In the genomic region with DNA sequence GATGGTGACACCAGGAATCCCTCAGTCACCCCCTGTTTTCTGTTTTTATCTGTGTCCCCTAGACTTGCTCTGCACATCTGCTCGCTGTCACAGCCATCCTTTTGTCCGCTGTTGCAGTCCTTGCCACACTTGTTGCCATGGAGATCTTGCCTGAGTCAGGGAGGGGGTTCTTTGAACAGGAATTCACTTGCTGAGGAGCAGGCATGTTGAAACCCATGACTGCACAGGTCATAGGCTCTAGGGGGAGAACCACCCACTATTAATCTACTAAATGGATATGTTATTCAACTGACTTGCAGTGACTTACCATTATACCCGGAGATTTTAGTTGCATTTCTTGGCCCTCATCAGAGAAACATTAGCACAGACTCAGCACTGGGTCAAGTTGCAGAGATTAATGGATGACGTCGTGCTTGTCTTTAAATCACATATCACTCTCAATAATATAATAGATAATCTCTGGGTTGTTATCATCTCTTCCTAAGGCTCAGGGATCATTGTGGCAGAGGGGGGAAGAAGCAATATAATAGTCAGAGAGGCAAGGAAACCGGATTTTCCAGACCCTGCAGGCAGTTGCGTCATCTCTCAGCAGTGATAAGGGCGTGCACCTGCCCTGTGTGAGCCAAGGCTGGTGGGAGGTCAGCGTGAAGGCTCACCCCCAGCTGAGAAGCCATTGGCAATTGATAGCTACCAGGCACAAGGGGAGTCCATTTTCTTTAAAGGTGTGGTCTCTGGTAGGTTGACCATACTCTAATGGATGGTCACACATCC, we compare ENCODE assay signal across 12 mouse cellular contexts.
DNase-seq lines count a peak whose midpoint lies in the region; ATAC-seq and TF ChIP-seq lines count a peak whose summit lies in the region.
"Had no signal": no experiment of that assay in that cellular context is flagged by ENCODE, and none has a peak within 500 bp of the region (broad histone marks: within the 10 kb centered on the region; RNA-seq: fewer than 3 reads in every experiment).

No protein-coding gene starts in this region.

- H3K9me3 ChIP-seq in lung, embryonic 16.5 days (ENCODE audit: control insufficient read depth, low read length), result no peaks in the 10 kb centered on the region
- no peaks in the 10 kb centered on the region for H3K9me3 ChIP-seq in forebrain, postnatal 0 days (ENCODE audit: low read length)
- no peaks in the 10 kb centered on the region for H3K9me3 ChIP-seq in intestine, postnatal 0 days (ENCODE audit: control insufficient read depth)
- no peaks in the 10 kb centered on the region for H3K9me3 ChIP-seq in stomach, embryonic 15.5 days
- H3K9me3 ChIP-seq in heart, embryonic 10.5 days, result no peaks in the 10 kb centered on the region

- H3K36me3 ChIP-seq in lung, embryonic 16.5 days (ENCODE audit: control insufficient read depth, insufficient read depth, low read length), result no peaks in the 10 kb centered on the region
- no peaks in the 10 kb centered on the region for H3K36me3 ChIP-seq in forebrain, postnatal 0 days (ENCODE audit: insufficient read depth)
- no peaks in the 10 kb centered on the region for H3K36me3 ChIP-seq in intestine, postnatal 0 days (ENCODE audit: control insufficient read depth, insufficient read depth)
- H3K36me3 ChIP-seq in stomach, embryonic 15.5 days, result no peaks in the 10 kb centered on the region
- no peaks in the 10 kb centered on the region for H3K36me3 ChIP-seq in heart, embryonic 10.5 days

- H3K27me3 ChIP-seq in lung, embryonic 16.5 days (ENCODE audit: control insufficient read depth, insufficient read depth, low read depth, low read length), result no peaks in the 10 kb centered on the region
- H3K27me3 ChIP-seq in forebrain, postnatal 0 days (ENCODE audit: insufficient read depth, low read length), result no peaks in the 10 kb centered on the region
- no peaks in the 10 kb centered on the region for H3K27me3 ChIP-seq in intestine, postnatal 0 days (replicated peaks; ENCODE audit: control insufficient read depth, insufficient read depth, low read length)
- H3K27me3 ChIP-seq in stomach, embryonic 15.5 days (replicated peaks), result no peaks in the 10 kb centered on the region
- H3K27me3 ChIP-seq in heart, embryonic 10.5 days (ENCODE audit: insufficient read depth, poor library complexity, severe bottlenecking), result no peaks in the 10 kb centered on the region

- DNase-seq in lung, postnatal 25 days (ENCODE audit: low spot score), result no peak
- peak; percentile 62 for DNase-seq in forebrain, postnatal 0 days
- no peak for DNase-seq in cerebellum, adult 18-20 months
- no peak for DNase-seq in heart, embryonic 10.5 days (ENCODE audit: low spot score)
- DNase-seq: cerebellum, adult 11 months; heart, adult 2 months; kidney, adult 8-10 months; thymus, adult 18-20 months had no signal

- 44% methylated on average over 9 of the region's 9 CpGs for WGBS in lung, embryonic 16.5 days
- WGBS in forebrain, postnatal 0 days, result 59% methylated on average over 9 of the region's 9 CpGs
- 34% methylated on average over 9 of the region's 9 CpGs for WGBS in intestine, postnatal 0 days
- 52% methylated on average over 9 of the region's 9 CpGs for WGBS in stomach, embryonic 15.5 days
- WGBS in heart, embryonic 10.5 days, result 58% methylated on average over 9 of the region's 9 CpGs

- H3K9ac ChIP-seq in lung, embryonic 16.5 days (ENCODE audit: low read length), result no peak overlapping the region
- H3K9ac ChIP-seq in forebrain, postnatal 0 days, result no peak overlapping the region
- no peak overlapping the region for H3K9ac ChIP-seq in intestine, postnatal 0 days (ENCODE audit: low read depth, low read length)
- no peak overlapping the region for H3K9ac ChIP-seq in stomach, embryonic 15.5 days

- no peak overlapping the region for H3K4me3 ChIP-seq in lung, embryonic 16.5 days (ENCODE audit: low read length)
- no peak overlapping the region for H3K4me3 ChIP-seq in forebrain, postnatal 0 days (ENCODE audit: low read depth, low read length)
- no peak overlapping the region for H3K4me3 ChIP-seq in intestine, postnatal 0 days (ENCODE audit: low read depth, low read length)
- H3K4me3 ChIP-seq in stomach, embryonic 15.5 days (replicated peaks), result no peak overlapping the region
- H3K4me3 ChIP-seq in heart, embryonic 10.5 days, result no peak overlapping the region
- H3K4me3 ChIP-seq: erythroblast, embryonic 14.5 days; heart, adult 2 months had no signal

- H3K4me2 ChIP-seq in lung, embryonic 16.5 days (ENCODE audit: low read depth, low read length), result no peak overlapping the region
- H3K4me2 ChIP-seq in forebrain, postnatal 0 days (ENCODE audit: low read depth), result no peak overlapping the region
- H3K4me2 ChIP-seq in intestine, postnatal 0 days (replicated peaks; ENCODE audit: low read depth), result no peak overlapping the region
- H3K4me2 ChIP-seq in stomach, embryonic 15.5 days, result no peak overlapping the region

- no peak overlapping the region for H3K27ac ChIP-seq in lung, embryonic 16.5 days (ENCODE audit: low read length)
- no peak overlapping the region for H3K27ac ChIP-seq in forebrain, postnatal 0 days (ENCODE audit: low read depth, low read length)
- no peak overlapping the region for H3K27ac ChIP-seq in intestine, postnatal 0 days (ENCODE audit: low read depth, low read length)
- H3K27ac ChIP-seq in stomach, embryonic 15.5 days, result peak overlapping the region; percentile 33; the same call in 1 of the 2 replicates
- H3K27ac ChIP-seq in heart, embryonic 10.5 days, result no peak overlapping the region
- H3K27ac ChIP-seq: heart, adult 2 months had no signal

- H3K4me1 ChIP-seq in lung, embryonic 16.5 days (replicated peaks; ENCODE audit: control insufficient read depth, insufficient read depth, low read length), result peaks cover 6% of the 10 kb centered on the region
- peaks cover 10% of the 10 kb centered on the region; the same call in 1 of the 2 replicates for H3K4me1 ChIP-seq in forebrain, postnatal 0 days (ENCODE audit: insufficient read depth)
- H3K4me1 ChIP-seq in intestine, postnatal 0 days (replicated peaks; ENCODE audit: control insufficient read depth, insufficient read depth, low read length), result peaks cover 5% of the 10 kb centered on the region; the same call in 1 of the 2 replicates
- 0 out of 2 replicates have a peak, but pooled peaks cover 2% of the 10 kb centered on the region for H3K4me1 ChIP-seq in stomach, embryonic 15.5 days
- H3K4me1 ChIP-seq in heart, embryonic 10.5 days, result peaks cover 15% of the 10 kb centered on the region

- peak; percentile 52; the same call in 1 of the 2 replicates for ATAC-seq in lung, embryonic 16.5 days (ENCODE audit: low read depth)
- peak; percentile 82 for ATAC-seq in forebrain, postnatal 0 days
- ATAC-seq in intestine, postnatal 0 days, result peak; percentile 83
- peak; percentile 62 for ATAC-seq in stomach, embryonic 15.5 days (ENCODE audit: insufficient read depth, low FRiP score, low read depth)

- TF ChIP-seq CTCF in forebrain, postnatal 0 days (IDR thresholded peaks at IDR 0.05; ENCODE audit: low read depth), result no peak
- TF ChIP-seq CTCF in intestine, postnatal 0 days (IDR thresholded peaks at IDR 0.05; ENCODE audit: low read depth), result no peak
